Mouse (Mus musculus) left cerebral cortex, postnatal 14 days (tissue): ENCODE data around the gene Prdm8. TPM values are rescaled to one million over a fixed set of nuclear protein-coding genes. Genes with fewer than 3 reads are reported as not detected.

Source experiments
- DNase-seq, 2 experiments: peaks; one replicate each; pipeline ENCODE4 v3.0.0; 2021 to 2022; ENCODE audit warnings: low spot score in 2 of 2, mixed read lengths in 1 of 2
- intact Hi-C: fragments of 180-260 bp; cut with DNase I; formaldehyde crosslinking; loops from one replicate; pipeline ENCODE4 v1.15.1; 2025
- total RNA-seq, 2 experiments: library from RNA; stranded (reverse); gene quantifications; 2 replicates each; pipeline ENCODE4 v1.2.3; 2021

The Prdm8 gene
- total RNA-seq, 2 experiments from 2014 or later: 44.0 to 45.1 TPM

GRCm38 (mm10) chr5:98238466-98238865 lies 71.5 kb downstream of the Prdm8 start:
- intact Hi-C loops: no loop called here
- DNase-seq: no peak

Other genes with a start within 250 kb of the Prdm8 start
- 1 to 10 TPM; 2.1 to 2.4 TPM for gene Antxr2, start 136.2 kb upstream of the Prdm8 start, total RNA-seq
- gene Fgf5, start 87.0 kb downstream of the Prdm8 start, total RNA-seq: 1 to 10 TPM; 2.0 TPM
- gene Cfap299, start 162.1 kb downstream of the Prdm8 start, total RNA-seq: under 1 TPM in 1 of 2 experiments, not detected in 1; 0.80 TPM